Mouse (Mus musculus) midbrain, embryonic 13.5 days (tissue): Measurements from ENCODE around the gene Stk4. TPM values are rescaled to one million over a fixed set of nuclear protein-coding genes. Genes with fewer than 3 reads are reported as not detected.
"Not testable (repeated sequence)": the region's sequence is repeated elsewhere in the genome, so short reads cannot be mapped to it uniquely, and the experiment has no call there.

Experiments
- ATAC-seq: fragments of 200-750 bp; cut with Nextera tagmentation; 2 replicates; pipeline ENCODE4 v1.8.0; 2017; ENCODE audit warnings: mild to moderate bottlenecking, moderate TSS enrichment, moderate library complexity
- H3K27ac ChIP-seq: fragments of 300-500 bp; sonication (generic); 2 replicates; pipeline ENCODE4 v1.5.1; 2015; ENCODE audit warnings: inconsistent platforms, mild to moderate bottlenecking, moderate library complexity
- H3K27me3 ChIP-seq: fragments of 300-500 bp; sonication (generic); 2 replicates; pipeline ENCODE4 v1.6.1; 2015; ENCODE audit warnings: mild to moderate bottlenecking, inconsistent platforms
- H3K36me3 ChIP-seq: fragments of 300-500 bp; sonication (generic); 2 replicates; pipeline ENCODE4 v1.6.1; 2015; ENCODE audit warnings: mild to moderate bottlenecking, inconsistent platforms
- H3K4me1 ChIP-seq: fragments of 300-500 bp; sonication (generic); replicated peaks from 2 replicates; pipeline ENCODE4 v1.6.1; 2015; ENCODE audit warnings: inconsistent platforms
- H3K4me2 ChIP-seq: fragments of 300-500 bp; sonication (generic); replicated peaks from 2 replicates; pipeline ENCODE4 v1.6.1; 2015; ENCODE audit warnings: moderate library complexity, mild to moderate bottlenecking, inconsistent platforms
- H3K4me3 ChIP-seq: fragments of 300-500 bp; sonication (generic); replicated peaks from 2 replicates; pipeline ENCODE4 v1.5.1; 2015; ENCODE audit warnings: mild to moderate bottlenecking, inconsistent platforms
- H3K9ac ChIP-seq: fragments of 300-500 bp; sonication (generic); replicated peaks from 2 replicates; pipeline ENCODE4 v1.6.1; 2015; ENCODE audit warnings: mild to moderate bottlenecking, inconsistent platforms
- H3K9me3 ChIP-seq: fragments of 300-500 bp; sonication (generic); 2 replicates; pipeline ENCODE4 v1.6.1; 2016; ENCODE audit warnings: mild to moderate bottlenecking, inconsistent platforms
- WGBS: fragments of 180-500 bp; shearing (Covaris S2); methylation state at CpG from one replicate; pipeline ENCODE4 v1.1.7; 2015; 5-methylcytosine and 5-hydroxymethylcytosine counted together
- polyA plus RNA-seq: library from polyadenylated mRNA; unstranded; fragments of >200 nt; fragmentation: Nextera tagmentation; extraction: Ambion mirVana; gene quantifications from 2 replicates; pipeline ENCODE4 v1.2.1, GENCODE M21; 2015

Gene Stk4
- polyA plus RNA-seq, 1 experiment from 2014 or later = 27.0 TPM

- 92% methylated on average over 8 of the region's 8 CpGs for WGBS
- H3K4me2 ChIP-seq = no peak overlapping the region
- H3K9ac ChIP-seq = no peak overlapping the region
- H3K27me3 ChIP-seq = no peaks in the 10 kb centered on the region
- H3K4me3 ChIP-seq = no peak overlapping the region
- peaks cover 92% of the 10 kb centered on the region for H3K36me3 ChIP-seq
- no peaks in the 10 kb centered on the region for H3K4me1 ChIP-seq
- no peak overlapping the region for H3K27ac ChIP-seq
- ATAC-seq = no peak
- H3K9me3 ChIP-seq = no peaks in the 10 kb centered on the region
These were observed 10.4 kb upstream of the Stk4 start for GRCm38 (mm10) chr2:164059634-164060235.

- Histone ChIP-seq H3K36me3 (peaks cover 5% of the 10 kb centered on the region), H3K27ac (peak within 1 kb of the TSS; percentile 83), H3K9ac (peak within 1 kb of the TSS; percentile 86), H3K4me1 (peaks cover 37% of the 10 kb centered on the region), H3K27me3 (no peaks in the 10 kb centered on the region), H3K4me3 (peak within 1 kb of the TSS; percentile 87), H3K9me3 (no peaks in the 10 kb centered on the region), H3K4me2 (peak within 1 kb of the TSS; percentile 66)
- ATAC-seq = peak; percentile 96
- WGBS = under 1% methylated on average over 55 of the region's 55 CpGs
These were observed 779 bp downstream of the Stk4 start, which contains the start of gene Tomm34 for GRCm38 (mm10) chr2:164070765-164071436. TSS of gene Tomm34 (minus strand) at chr2:164071169.

GRCm38 (mm10) chr2:164071437-164071820 is 1.3 kb downstream of the Stk4 start:
- Histone ChIP-seq H3K27ac (peak overlapping the region; percentile 83), H3K4me2 (peak overlapping the region; percentile 66), H3K4me3 (peak overlapping the region; percentile 87), H3K4me1 (peaks cover 37% of the 10 kb centered on the region)
- H3K9me3 ChIP-seq, ATAC-seq, H3K36me3 ChIP-seq, H3K9ac ChIP-seq, H3K27me3 ChIP-seq: not testable (repeated sequence)
- WGBS = 77% methylated on average over 11 of the region's 11 CpGs

- Histone ChIP-seq H3K36me3 (no peaks in the 10 kb centered on the region), H3K9ac (no peak overlapping the region), H3K9me3 (no peaks in the 10 kb centered on the region), H3K27ac (no peak overlapping the region), H3K4me2 (no peak overlapping the region), H3K4me3 (no peak overlapping the region), H3K4me1 (peaks cover 37% of the 10 kb centered on the region), H3K27me3 (no peaks in the 10 kb centered on the region)
- no peak for ATAC-seq
- WGBS = 74% methylated on average over 2 of the region's 2 CpGs
These were observed 2.0 kb downstream of the Stk4 start for GRCm38 (mm10) chr2:164072109-164072508.

- 79% methylated on average over 7 of the region's 7 CpGs for WGBS
- H3K4me1 ChIP-seq = peaks cover 34% of the 10 kb centered on the region
These were observed 3.0 kb downstream of the Stk4 start for GRCm38 (mm10) chr2:164073120-164073519.

GRCm38 (mm10) chr2:164073918-164074578 is 3.9 kb downstream of the Stk4 start:
- Histone ChIP-seq H3K9ac (peak overlapping the region; percentile 92), H3K36me3 (no peaks in the 10 kb centered on the region), H3K27me3 (no peaks in the 10 kb centered on the region), H3K4me1 (peaks cover 25% of the 10 kb centered on the region), H3K4me2 (peak overlapping the region; percentile 95), H3K4me3 (peak overlapping the region; percentile 96), H3K9me3 (no peaks in the 10 kb centered on the region), H3K27ac (peak overlapping the region; percentile 69)
- peak; percentile 85 for ATAC-seq
- WGBS = under 1% methylated on average over 48 of the region's 48 CpGs

More at GRCm38 (mm10) chr2:164073120-164073519, 3.0 kb downstream of the Stk4 start:
- Histone ChIP-seq H3K27ac (no peak overlapping the region), H3K36me3 (no peaks in the 10 kb centered on the region), H3K4me3 (no peak overlapping the region), H3K27me3 (no peaks in the 10 kb centered on the region), H3K4me2 (no peak overlapping the region), H3K9ac (no peak overlapping the region), H3K9me3 (no peaks in the 10 kb centered on the region)
- no peak for ATAC-seq

- no peaks in the 10 kb centered on the region for H3K27me3 ChIP-seq
These were observed 5.0 kb downstream of the Stk4 start for GRCm38 (mm10) chr2:164075088-164075487.

GRCm38 (mm10) chr2:164076874-164077425 is 6.8 kb downstream of the Stk4 start:
- ATAC-seq = no peak
- Histone ChIP-seq H3K4me3 (no peak overlapping the region), H3K4me1 (peaks cover 13% of the 10 kb centered on the region), H3K9ac (no peak overlapping the region), H3K4me2 (no peak overlapping the region), H3K36me3 (peaks cover 26% of the 10 kb centered on the region), H3K27me3 (no peaks in the 10 kb centered on the region), H3K9me3 (no peaks in the 10 kb centered on the region), H3K27ac (no peak overlapping the region)
- 95% methylated on average over 8 of the region's 8 CpGs for WGBS

More at GRCm38 (mm10) chr2:164075088-164075487, 5.0 kb downstream of the Stk4 start:
- Histone ChIP-seq H3K9me3 (no peaks in the 10 kb centered on the region), H3K4me2 (peak overlapping the region; percentile 95), H3K4me1 (peaks cover 15% of the 10 kb centered on the region), H3K4me3 (peak overlapping the region; percentile 96), H3K27ac (no peak overlapping the region), H3K36me3 (peaks cover 8% of the 10 kb centered on the region), H3K9ac (peak overlapping the region; percentile 92)
- 60% methylated on average over 5 of the region's 5 CpGs for WGBS
- ATAC-seq = no peak

GRCm38 (mm10) chr2:164077875-164078274 is 7.8 kb downstream of the Stk4 start:
- Histone ChIP-seq H3K4me3 (no peak overlapping the region), H3K4me2 (no peak overlapping the region), H3K4me1 (peaks cover 13% of the 10 kb centered on the region), H3K36me3 (peaks cover 35% of the 10 kb centered on the region), H3K27me3 (no peaks in the 10 kb centered on the region), H3K9me3 (no peaks in the 10 kb centered on the region), H3K9ac (no peak overlapping the region), H3K27ac (no peak overlapping the region)
- no peak for ATAC-seq
- 88% methylated on average over 5 of the region's 5 CpGs for WGBS

GRCm38 (mm10) chr2:164079488-164079887 is 9.4 kb downstream of the Stk4 start:
- Histone ChIP-seq H3K36me3 (peaks cover 52% of the 10 kb centered on the region), H3K9me3 (no peaks in the 10 kb centered on the region), H3K4me3 (no peak overlapping the region), H3K4me1 (peaks cover 12% of the 10 kb centered on the region), H3K9ac (no peak overlapping the region), H3K27me3 (no peaks in the 10 kb centered on the region), H3K4me2 (no peak overlapping the region), H3K27ac (no peak overlapping the region)
- WGBS = 92% methylated on average over 6 of the region's 6 CpGs
- ATAC-seq = no peak

- no peaks in the 10 kb centered on the region for H3K27me3 ChIP-seq
- H3K4me3 ChIP-seq = no peak overlapping the region
- H3K36me3 ChIP-seq = peaks cover 66% of the 10 kb centered on the region
- H3K9me3 ChIP-seq = no peaks in the 10 kb centered on the region
- no peaks in the 10 kb centered on the region for H3K4me1 ChIP-seq
- WGBS = 98% methylated on average over 10 of the region's 10 CpGs
- H3K4me2 ChIP-seq = no peak overlapping the region
- H3K9ac ChIP-seq = no peak overlapping the region
- no peak overlapping the region for H3K27ac ChIP-seq
- no peak for ATAC-seq
These were observed 11.5 kb downstream of the Stk4 start for GRCm38 (mm10) chr2:164081577-164081976.

- Histone ChIP-seq H3K4me3 (no peak overlapping the region), H3K36me3 (peaks cover 72% of the 10 kb centered on the region), H3K27me3 (no peaks in the 10 kb centered on the region), H3K27ac (no peak overlapping the region), H3K4me1 (no peaks in the 10 kb centered on the region), H3K9ac (no peak overlapping the region), H3K9me3 (no peaks in the 10 kb centered on the region), H3K4me2 (no peak overlapping the region)
- WGBS = 96% methylated on average over 10 of the region's 10 CpGs
- no peak for ATAC-seq
These were observed 12.1 kb downstream of the Stk4 start for GRCm38 (mm10) chr2:164082175-164082574.
